Mouse (Mus musculus): Measurements from ENCODE around the gene Slc4a1ap.

DNA sequence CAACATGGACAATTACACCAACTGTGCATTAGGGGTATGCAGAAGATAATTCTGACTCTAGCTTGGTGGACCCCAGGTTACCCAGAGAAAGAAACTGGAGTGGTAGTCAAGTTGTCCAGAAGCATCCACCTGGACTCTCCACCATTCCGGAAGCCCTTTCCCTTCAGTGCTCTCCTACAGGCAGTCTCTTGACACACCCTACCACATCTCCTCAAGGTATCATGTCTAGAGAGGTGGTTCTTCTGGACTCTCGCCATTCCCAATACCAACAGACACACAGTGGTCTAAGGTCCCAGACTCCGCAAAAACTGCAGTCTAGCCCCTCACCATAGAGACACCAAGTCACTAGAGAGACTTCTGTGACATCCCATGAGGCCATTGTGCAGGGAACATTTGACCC is 41.4 kb upstream of the Slc4a1ap start, which contains the start of gene 4930548H24Rik:
- TF ChIP-seq CTCF (IDR thresholded peaks at IDR 0.05; ENCODE audit: extremely low read depth, insufficient read depth, low read length) = no peak
- TF ChIP-seq POLR2A (IDR thresholded peaks at IDR 0.05; ENCODE audit: extremely low read depth, insufficient read depth, low read length) = no peak
